Mouse (Mus musculus) forebrain, embryonic 16.5 days (tissue): ENCODE measurements at regions not wholly inside any gene's neighbourhood (a gene's known extent, or its start where the extent isn't known, plus 50 kb on each side); places are given as distances from the start of the nearest gene placed in this dataset.

Experiments used
- ATAC-seq: fragments of 200-750 bp; cut with Nextera tagmentation; 2 replicates; pipeline ENCODE4 v1.8.0; 2017; ENCODE audit warnings: mild to moderate bottlenecking, moderate library complexity
- H3K27ac ChIP-seq: fragments of 300-500 bp; sonication (generic); 2 replicates; pipeline ENCODE4 v1.5.1; 2014; ENCODE audit warnings: low read length, control low read depth
- H3K27me3 ChIP-seq: fragments of 300-500 bp; sonication (generic); replicated peaks from 2 replicates; pipeline ENCODE4 v1.6.1; 2014; ENCODE audit warnings: low read length; ENCODE audit not compliant: control insufficient read depth, insufficient read depth
- H3K36me3 ChIP-seq: fragments of 300-500 bp; sonication (generic); 2 replicates; pipeline ENCODE4 v1.6.1; 2014; ENCODE audit not compliant: control insufficient read depth, insufficient read depth
- H3K4me1 ChIP-seq: fragments of 300-500 bp; sonication (generic); replicated peaks from 2 replicates; pipeline ENCODE4 v1.6.1; 2014; ENCODE audit warnings: low read length; ENCODE audit not compliant: control insufficient read depth, insufficient read depth
- H3K4me2 ChIP-seq: fragments of 300-500 bp; sonication (generic); 2 replicates; pipeline ENCODE4 v1.6.1; 2014; ENCODE audit warnings: mild to moderate bottlenecking, low read length, control low read depth
- H3K4me3 ChIP-seq: fragments of 300-500 bp; sonication (generic); replicated peaks from 2 replicates; pipeline ENCODE4 v1.5.1; 2014; ENCODE audit warnings: mild to moderate bottlenecking, low read length, control low read depth
- H3K9ac ChIP-seq: fragments of 300-500 bp; sonication (generic); replicated peaks from 2 replicates; pipeline ENCODE4 v1.6.1; 2014; ENCODE audit warnings: low read depth, low read length, control low read depth
- H3K9me3 ChIP-seq: fragments of 300-500 bp; sonication (generic); 2 replicates; pipeline ENCODE4 v1.6.1; 2016; ENCODE audit warnings: low read length; ENCODE audit not compliant: control insufficient read depth
- WGBS: fragments of 180-500 bp; shearing (Covaris S2); extraction: QIAGEN DNeasy Blood & Tissue Kit; methylation state at CpG from one replicate; pipeline ENCODE4 v1.1.7; 2014; 5-methylcytosine and 5-hydroxymethylcytosine counted together

DNA sequence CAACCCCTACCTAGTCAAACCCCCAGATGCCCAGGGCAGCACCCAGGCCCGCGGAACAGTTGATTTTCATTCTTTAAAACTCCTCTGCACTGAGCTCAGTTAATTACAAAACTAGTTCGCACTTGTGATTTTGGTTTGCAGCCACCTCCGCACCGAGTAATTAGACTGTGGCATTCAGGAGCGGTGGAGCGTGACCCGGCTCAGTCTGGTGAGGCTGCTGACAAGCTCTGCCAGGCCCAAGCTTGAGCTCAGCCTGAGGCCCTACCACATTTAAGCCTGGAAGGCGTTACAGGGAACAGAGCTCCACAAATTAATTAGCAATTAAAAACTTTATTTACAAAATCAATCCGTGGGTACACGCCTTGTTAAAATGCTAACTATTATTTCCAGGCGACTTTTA lies 132.0 kb upstream of the Zdhhc25 start:
- ATAC-seq = peak; percentile 94
- 4% methylated on average over 12 of the region's 12 CpGs for WGBS
- H3K9me3 ChIP-seq = no peaks in the 10 kb centered on the region
- H3K36me3 ChIP-seq = no peaks in the 10 kb centered on the region
- peaks cover 15% of the 10 kb centered on the region for H3K4me1 ChIP-seq
- no peak overlapping the region for H3K27ac ChIP-seq
- H3K9ac ChIP-seq = no peak overlapping the region
- H3K4me2 ChIP-seq = no peak overlapping the region
- no peaks in the 10 kb centered on the region; the same call in 1 of the 2 replicates for H3K27me3 ChIP-seq
- no peak overlapping the region for H3K4me3 ChIP-seq

DNA sequence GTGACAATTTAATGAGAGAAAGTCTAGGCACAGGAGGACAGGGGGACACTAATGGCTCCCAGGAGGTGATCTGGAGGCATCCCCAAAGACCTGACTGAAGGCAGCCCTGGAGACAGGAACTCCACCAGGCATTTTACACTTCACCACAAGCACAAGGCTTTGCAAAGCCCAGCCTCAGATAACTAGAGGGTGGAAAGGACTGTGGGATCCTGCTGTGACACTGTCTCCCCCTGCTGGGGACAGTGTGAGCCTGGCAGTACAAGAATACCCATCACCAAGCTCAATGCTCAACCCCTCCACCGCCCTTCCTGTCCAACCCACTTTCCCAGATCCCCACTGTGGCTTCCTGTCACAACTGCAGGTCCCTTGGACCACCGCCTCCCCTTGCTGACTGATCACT lies 131.3 kb upstream of the Zdhhc25 start:
- Histone ChIP-seq H3K4me3 (no peak overlapping the region), H3K9ac (no peak overlapping the region), H3K4me2 (no peak overlapping the region), H3K4me1 (peaks cover 15% of the 10 kb centered on the region), H3K36me3 (no peaks in the 10 kb centered on the region), H3K27ac (no peak overlapping the region), H3K27me3 (no peaks in the 10 kb centered on the region), H3K9me3 (no peaks in the 10 kb centered on the region)
- peak; percentile 80 for ATAC-seq
- WGBS = 33% methylated on average over 2 of the region's 2 CpGs

DNA sequence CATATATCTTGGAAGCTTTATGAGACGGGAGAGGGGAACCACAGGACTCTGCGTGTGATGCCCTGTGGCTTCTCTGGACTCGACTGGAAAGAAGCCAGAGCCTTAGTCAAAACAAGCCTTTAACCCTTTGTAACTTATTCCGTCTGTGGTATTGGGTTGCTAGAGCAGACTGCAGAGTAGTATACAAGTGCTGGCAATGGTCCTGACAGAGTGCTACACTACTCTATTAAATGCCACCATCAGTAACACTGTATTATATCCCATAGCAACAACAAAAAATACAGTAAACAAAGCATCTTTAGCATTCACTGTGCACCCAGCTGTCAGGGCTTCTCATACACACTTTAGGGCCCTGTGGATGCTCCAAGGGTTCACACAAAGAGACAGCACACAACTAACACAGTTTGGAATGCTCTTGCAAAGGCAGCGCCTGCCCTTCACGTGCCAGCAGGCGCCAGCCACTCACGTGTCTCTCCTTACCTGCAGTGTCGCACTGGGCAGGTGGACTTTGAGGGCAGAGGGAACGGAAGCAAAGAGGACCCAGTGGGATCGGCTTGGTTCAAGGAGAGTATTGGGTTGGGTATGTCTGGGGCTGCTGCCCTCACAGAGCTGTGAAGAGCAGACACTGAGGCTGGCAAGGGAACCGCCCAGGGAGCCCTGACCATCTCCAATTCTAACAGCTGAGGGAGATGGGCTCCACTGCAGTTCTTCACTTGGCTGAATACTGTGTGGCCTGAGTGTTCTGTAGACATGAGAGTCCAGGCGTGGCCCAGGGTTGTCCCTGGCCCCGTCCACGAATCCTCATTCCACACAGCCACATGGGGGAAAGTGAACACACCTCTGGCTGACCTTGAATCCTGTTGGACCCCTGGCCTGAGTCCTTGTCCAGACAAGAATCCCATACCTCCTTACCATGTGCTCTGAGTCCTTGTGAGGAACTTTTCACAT lies 130.3 kb upstream of the Zdhhc25 start:
- Histone ChIP-seq H3K4me1 (peaks cover 15% of the 10 kb centered on the region), H3K9ac (no peak overlapping the region), H3K27ac (no peak overlapping the region), H3K4me3 (no peak overlapping the region), H3K9me3 (no peaks in the 10 kb centered on the region), H3K4me2 (no peak overlapping the region), H3K27me3 (no peaks in the 10 kb centered on the region), H3K36me3 (no peaks in the 10 kb centered on the region)
- 57% methylated on average over 15 of the region's 15 CpGs for WGBS
- peak; percentile 61 for ATAC-seq

DNA sequence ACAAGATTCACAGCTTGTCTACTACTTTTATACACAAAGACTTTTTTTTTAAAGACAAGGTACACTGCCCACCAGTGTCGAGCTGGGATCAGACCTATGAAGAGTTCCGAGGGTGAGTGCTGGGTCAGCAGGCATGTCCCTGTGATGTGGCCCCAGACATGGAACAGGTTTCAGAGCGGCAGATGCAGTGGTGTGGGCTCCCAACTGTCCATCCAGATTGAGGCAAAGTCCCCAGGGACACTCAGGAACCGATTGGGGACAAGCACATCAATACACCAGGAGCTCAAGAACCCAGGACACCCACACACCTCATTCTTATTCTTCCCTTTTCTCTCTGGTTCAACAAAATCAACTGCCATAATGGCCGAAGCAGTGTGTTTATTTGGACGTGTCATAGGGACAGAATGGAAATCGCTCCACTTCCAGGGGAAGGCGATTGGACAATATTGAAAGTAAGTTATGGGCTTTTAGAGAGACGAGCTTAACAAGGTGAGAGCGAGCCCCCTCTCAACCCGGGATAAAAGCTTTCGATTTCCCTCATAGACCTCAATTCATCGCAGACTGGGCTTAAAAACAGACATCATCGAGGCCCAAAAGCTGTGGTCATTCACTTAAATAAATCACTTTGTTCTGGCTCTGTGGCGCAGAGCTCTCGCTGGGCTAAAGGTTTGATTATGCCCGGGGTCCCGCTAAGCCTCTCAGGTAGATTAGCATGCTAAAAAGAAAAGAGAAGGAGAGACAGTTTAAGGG lies 127.6 kb upstream of the Zdhhc25 start:
- Histone ChIP-seq H3K27ac (no peak overlapping the region), H3K9ac (no peak overlapping the region), H3K27me3 (no peaks in the 10 kb centered on the region), H3K4me1 (peaks cover 15% of the 10 kb centered on the region), H3K4me3 (no peak overlapping the region), H3K36me3 (no peaks in the 10 kb centered on the region), H3K9me3 (no peaks in the 10 kb centered on the region), H3K4me2 (no peak overlapping the region)
- 37% methylated on average over 18 of the region's 18 CpGs for whole genome bisulfite sequencing
- ATAC-seq = no peak

DNA sequence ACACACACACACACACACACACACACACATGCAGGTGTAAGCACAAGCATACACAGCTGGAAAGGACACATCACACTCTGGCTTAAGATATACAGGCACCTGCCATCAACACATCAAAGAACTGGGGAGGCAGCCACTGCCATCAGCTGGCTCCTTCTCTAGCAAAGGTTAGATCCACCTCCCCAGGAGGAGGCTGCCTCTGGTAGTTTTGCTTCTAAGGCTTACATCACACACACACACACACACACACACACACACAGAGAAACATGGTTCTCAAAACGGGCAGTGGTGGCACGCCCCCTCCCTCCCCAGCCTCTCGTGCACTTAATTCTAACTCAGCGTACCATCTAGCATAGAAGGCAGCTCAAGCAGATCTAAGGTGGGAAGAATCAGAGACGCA lies 126.9 kb upstream of the Zdhhc25 start:
- Histone ChIP-seq H3K27me3 (no peaks in the 10 kb centered on the region), H3K27ac (no peak overlapping the region), H3K9me3 (no peaks in the 10 kb centered on the region), H3K36me3 (no peaks in the 10 kb centered on the region), H3K4me3 (no peak overlapping the region), H3K4me2 (no peak overlapping the region), H3K4me1 (peaks cover 15% of the 10 kb centered on the region), H3K9ac (no peak overlapping the region)
- 40% methylated on average over 5 of the region's 5 CpGs for WGBS
- no peak for ATAC-seq

DNA sequence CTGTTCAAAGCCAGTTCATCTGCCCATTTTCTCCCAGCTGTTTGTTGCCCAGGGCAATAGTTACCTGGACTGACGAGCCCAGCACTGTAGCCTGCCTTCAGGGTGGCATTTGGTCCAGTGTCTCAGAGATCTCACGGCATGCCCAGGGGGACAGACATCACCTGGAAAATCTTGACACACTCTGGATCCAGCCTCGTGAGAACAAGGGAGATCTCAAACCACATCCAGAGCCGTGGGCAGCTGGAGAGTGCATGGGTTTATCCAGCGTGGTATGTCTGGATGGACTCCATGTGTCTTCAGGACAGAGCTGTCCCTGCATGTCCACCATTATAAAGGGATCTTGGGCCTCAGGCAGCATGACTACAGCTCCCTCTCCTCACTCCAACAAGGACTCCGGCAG lies 116.6 kb upstream of the Zdhhc25 start:
- Histone ChIP-seq H3K36me3 (no peaks in the 10 kb centered on the region), H3K4me2 (no peak overlapping the region), H3K27ac (no peak overlapping the region), H3K4me3 (no peak overlapping the region), H3K9me3 (no peaks in the 10 kb centered on the region), H3K27me3 (no peaks in the 10 kb centered on the region), H3K9ac (no peak overlapping the region), H3K4me1 (no peaks in the 10 kb centered on the region)
- 80% methylated on average over 6 of the region's 6 CpGs for WGBS
- no peak for ATAC-seq

DNA sequence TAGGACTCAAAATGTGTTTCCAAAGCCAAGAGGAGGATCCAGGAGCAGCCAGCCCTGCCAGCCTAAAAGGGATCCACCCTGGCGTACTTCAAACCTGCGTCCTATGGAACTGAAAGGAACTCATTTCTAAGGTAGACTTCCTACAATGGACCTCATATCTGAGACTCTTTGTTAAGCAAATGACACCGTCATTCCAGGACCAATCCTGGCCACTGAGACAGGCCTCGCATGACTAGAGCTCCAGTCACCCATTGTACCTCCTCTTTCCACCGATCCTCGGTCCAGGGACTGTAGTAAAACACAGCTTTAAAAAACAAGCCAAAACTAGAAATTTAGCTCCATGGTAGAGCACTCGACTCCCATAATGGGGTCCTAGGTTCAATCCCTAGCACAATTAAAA lies 110.4 kb upstream of the Zdhhc25 start:
- Histone ChIP-seq H3K27ac (no peak overlapping the region), H3K27me3 (no peaks in the 10 kb centered on the region), H3K4me1 (no peaks in the 10 kb centered on the region), H3K36me3 (no peaks in the 10 kb centered on the region), H3K4me3 (no peak overlapping the region), H3K9me3 (no peaks in the 10 kb centered on the region), H3K9ac (no peak overlapping the region), H3K4me2 (no peak overlapping the region)
- 89% methylated on average over 7 of the region's 7 CpGs for WGBS
- no peak for ATAC-seq

DNA sequence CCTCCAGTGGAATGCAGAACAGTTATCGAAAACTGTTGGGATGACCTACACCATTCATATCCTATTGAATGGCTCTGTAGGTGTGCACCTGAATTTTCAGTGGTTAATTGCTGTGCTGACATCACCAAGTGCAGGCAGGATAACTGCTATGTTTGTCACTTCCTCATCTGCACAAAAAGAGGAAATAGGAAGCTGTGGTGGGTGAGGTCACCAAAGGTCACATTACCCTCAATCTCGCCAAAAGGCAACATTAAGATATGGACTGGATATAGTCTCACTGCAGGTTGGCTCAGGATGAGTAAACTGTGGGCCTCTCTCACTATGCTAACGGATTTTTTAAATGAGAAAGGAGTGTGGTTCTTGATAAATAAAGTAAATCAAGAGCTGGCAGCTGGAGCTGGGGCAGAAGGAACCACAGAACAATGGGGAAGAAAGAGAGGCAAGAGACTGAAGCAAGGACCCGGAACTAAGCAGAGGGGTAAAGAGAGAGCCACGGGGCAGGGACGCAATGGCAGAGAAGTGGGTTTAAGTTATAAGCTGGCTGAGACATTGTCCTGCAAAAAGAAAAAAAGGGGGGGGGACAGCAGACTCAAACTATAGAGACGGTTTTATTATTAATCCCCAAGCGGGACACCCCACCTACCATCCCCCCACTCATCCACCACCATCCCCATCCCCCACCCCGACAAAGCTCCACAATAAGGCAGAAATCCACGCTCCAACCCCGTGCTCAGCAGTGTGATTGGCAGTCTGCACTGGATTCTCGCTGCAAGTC lies 109.6 kb upstream of the Zdhhc25 start:
- H3K27me3 ChIP-seq = no peaks in the 10 kb centered on the region
- 38% methylated on average over 12 of the region's 12 CpGs for WGBS
- no peak overlapping the region for H3K4me2 ChIP-seq
- H3K4me3 ChIP-seq = no peak overlapping the region
- H3K9ac ChIP-seq = no peak overlapping the region
- no peaks in the 10 kb centered on the region for H3K4me1 ChIP-seq
- no peak overlapping the region for H3K27ac ChIP-seq
- no peak for ATAC-seq
- no peaks in the 10 kb centered on the region for H3K36me3 ChIP-seq
- no peaks in the 10 kb centered on the region for H3K9me3 ChIP-seq

DNA sequence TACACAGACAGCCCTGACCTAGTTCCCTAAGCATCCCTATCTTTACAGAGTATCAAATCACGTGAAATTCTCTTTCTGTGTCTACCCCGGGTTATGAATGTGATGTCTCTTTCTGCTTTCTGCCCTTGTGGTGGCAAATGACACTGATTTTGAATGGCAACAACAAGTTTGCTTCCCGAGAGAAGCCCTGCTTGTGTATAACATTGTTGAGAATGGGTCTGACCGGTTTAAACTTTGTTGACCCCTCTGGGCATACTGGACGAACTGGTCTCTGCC lies 109.1 kb upstream of the Zdhhc25 start:
- no peaks in the 10 kb centered on the region for H3K27me3 ChIP-seq
- no peaks in the 10 kb centered on the region for H3K9me3 ChIP-seq
- H3K27ac ChIP-seq = no peak overlapping the region
- 64% methylated on average over 5 of the region's 5 CpGs for WGBS
- no peak overlapping the region for H3K4me2 ChIP-seq
- H3K9ac ChIP-seq = no peak overlapping the region
- no peak overlapping the region for H3K4me3 ChIP-seq
- no peaks in the 10 kb centered on the region for H3K36me3 ChIP-seq
- no peak for ATAC-seq
- no peaks in the 10 kb centered on the region for H3K4me1 ChIP-seq
